Mouse (Mus musculus) macrophage (primary cell): Measurements from ENCODE around the gene Ddx24. TPM values are rescaled to one million over a fixed set of nuclear protein-coding genes. Genes with fewer than 3 reads are reported as not detected.
"Not testable (repeated sequence)": the region's sequence is repeated elsewhere in the genome, so short reads cannot be mapped to it uniquely, and the experiment has no call there.

ENCODE experiments used
- H3K27ac ChIP-seq: fragments of 350-480 bp; formaldehyde crosslinking; 2 replicates; pipeline ENCODE4 v1.9.0; 2021
- H3K36me3 ChIP-seq: fragments of 350-480 bp; formaldehyde crosslinking; 2 replicates; pipeline ENCODE4 v1.9.0; 2021; ENCODE audit errors: inconsistent target
- H3K4me3 ChIP-seq: fragments of 350-480 bp; formaldehyde crosslinking; 2 replicates; pipeline ENCODE4 v1.9.0; 2021; ENCODE audit errors: inconsistent target
- H3K79me2 ChIP-seq: fragments of 350-480 bp; formaldehyde crosslinking; 2 replicates; pipeline ENCODE4 v1.9.0; 2021; ENCODE audit errors: inconsistent target
- WGBS: methylation state at CpG from one replicate; pipeline ENCODE4 v1.1.7; 2026; ENCODE audit warnings: inconsistent platforms; ENCODE audit not compliant: missing documents; 5-methylcytosine and 5-hydroxymethylcytosine counted together
- polyA plus RNA-seq: library from polyadenylated mRNA; stranded (reverse); fragments of 250-400 nt; gene quantifications from 3 replicates; pipeline ENCODE4 v1.2.4, GENCODE M21; 2018; ENCODE audit warnings: inconsistent platforms
- total RNA-seq, 78 experiments: library from RNA; depleted of rRNA; stranded (reverse); fragments of 250-400 nt; gene quantifications; 1 replicate in 9 of 78; 2 replicates in 24 of 78; 3 replicates in 43 of 78; 4 replicates in 2 of 78; pipeline ENCODE4 v1.2.4; 2018; ENCODE audit warnings: inconsistent platforms in 56 of 78

Ddx24 gene
- total RNA-seq (2018; cell fraction: chromatin; rRNA removed): 100 to 1,000 TPM; 121 to 228 (median 167) TPM
- total RNA-seq (2018; cell fraction: cytosol; rRNA removed): 100 to 1,000 TPM in 13 of 26 experiments, 10 to 100 TPM in 13; 79.7 to 146 (median 105) TPM
- total RNA-seq (2018; cell fraction: nucleus; rRNA removed): 100 to 1,000 TPM in 25 of 26 experiments, 10 to 100 TPM in 1; 98.0 to 178 (median 141) TPM
- 84.0 to 115 TPM (median 91.2 TPM) in 3 replicates for polyA plus RNA-seq

DNA sequence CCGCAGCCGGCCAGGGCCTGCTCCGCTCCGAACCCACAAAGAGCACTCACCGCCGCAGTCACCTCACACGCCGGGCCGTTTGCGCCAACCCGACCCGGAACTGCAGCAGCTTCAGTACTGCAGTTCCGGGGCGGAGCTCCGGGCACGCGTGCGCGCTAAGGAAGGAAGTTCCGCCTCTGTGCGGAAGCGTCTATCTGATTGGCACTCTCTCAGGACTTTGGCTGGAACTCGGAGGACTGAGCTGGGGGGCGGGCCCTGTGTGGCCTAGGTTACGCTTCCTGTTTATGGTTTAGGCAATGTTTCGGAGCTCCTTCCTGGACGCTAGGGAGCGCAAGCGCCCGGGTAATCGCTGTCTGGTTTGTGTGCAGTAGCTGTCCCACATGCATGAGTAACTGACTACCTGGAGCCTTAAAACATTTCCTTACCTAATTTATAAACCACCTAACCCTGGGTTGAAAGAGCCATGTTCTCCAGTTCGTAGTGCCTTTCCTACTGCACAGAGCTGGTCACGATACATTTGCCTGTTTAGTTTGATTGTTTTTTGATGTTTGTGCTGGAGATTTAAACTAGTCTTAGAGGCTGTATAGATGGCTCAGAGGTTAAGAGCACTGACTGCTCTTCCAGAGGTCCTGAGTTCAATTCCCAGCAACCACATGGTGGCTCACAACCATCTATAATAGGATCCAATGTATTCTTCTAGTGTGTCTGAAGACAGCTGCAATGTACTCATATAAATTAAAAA lies at the start of gene Ddx24:
Gene Ddx24, minus strand, starts transcription at position 102 of the 742 bp plus-strand sequence.
- Histone ChIP-seq H3K79me2 (peaks cover 47% of the 10 kb centered on the region), H3K27ac (peak within 1 kb of the TSS; percentile 43), H3K4me3 (peak within 1 kb of the TSS; percentile 89), H3K36me3 (no peaks in the 10 kb centered on the region; the same call in 1 of the 2 replicates)
- under 1% methylated on average over 32 of the region's 33 CpGs for WGBS

DNA sequence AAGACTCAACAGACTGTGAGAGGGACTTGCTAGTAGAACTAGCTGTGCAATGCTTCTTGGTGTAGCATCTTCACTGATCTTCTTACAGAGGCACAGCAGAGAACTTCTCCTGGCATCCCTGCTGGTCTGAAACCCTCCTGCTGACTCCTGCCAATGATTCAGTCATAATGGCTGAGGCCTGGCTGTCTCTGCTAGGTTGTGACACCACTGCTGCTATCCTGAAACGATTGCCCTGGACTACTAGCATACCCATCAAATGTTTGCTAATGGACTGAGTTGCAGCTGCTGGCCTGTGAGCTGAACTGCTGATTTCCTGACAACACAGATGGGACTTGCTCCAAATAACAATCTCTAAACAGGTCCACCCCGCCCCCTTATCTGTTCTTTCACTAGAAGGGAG lies 48.9 kb upstream of the Ddx24 start:
- WGBS: 54% methylated on average over 2 of the region's 2 CpGs
- no peak overlapping the region for H3K4me3 ChIP-seq
- H3K79me2 ChIP-seq: no peaks in the 10 kb centered on the region
- no peaks in the 10 kb centered on the region for H3K36me3 ChIP-seq
- H3K27ac ChIP-seq: no peak overlapping the region

DNA sequence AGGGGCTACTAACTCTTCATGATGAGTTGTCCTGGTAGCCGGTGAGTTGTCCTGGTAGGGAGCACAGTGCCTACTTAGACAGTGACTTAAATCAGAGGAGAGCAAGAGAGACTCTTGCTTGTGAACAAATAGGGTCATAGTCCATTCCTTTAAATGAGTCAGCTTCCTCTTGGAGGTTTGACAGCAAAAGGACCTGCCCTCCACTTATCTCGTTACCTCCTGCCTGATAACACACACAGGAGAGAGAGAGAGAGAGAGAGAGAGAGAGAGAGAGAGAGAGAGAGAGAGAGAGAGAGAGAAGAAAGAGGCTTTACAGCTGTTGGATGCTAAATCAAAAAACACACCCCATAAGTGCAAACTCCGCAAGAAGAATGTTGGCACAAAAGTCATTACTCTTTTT lies 31.5 kb upstream of the Ddx24 start, which contains the start of gene Ifi27l2b:
Gene Ifi27l2b, minus strand, starts transcription at position 84 of the 400 bp plus-strand sequence.
- H3K36me3 ChIP-seq: no peaks in the 10 kb centered on the region
- no peak within 1 kb of the TSS for H3K27ac ChIP-seq
- H3K4me3 ChIP-seq: no peak within 1 kb of the TSS
- 40% methylated on average over 2 of the region's 3 CpGs for WGBS
- no peaks in the 10 kb centered on the region for H3K79me2 ChIP-seq

GRCm38 (mm10) chr12:103456727-103457126 lies 31.1 kb upstream of the Ddx24 start:
- H3K4me3 ChIP-seq, H3K79me2 ChIP-seq, H3K36me3 ChIP-seq, H3K27ac ChIP-seq: not testable (repeated sequence)
- WGBS: no CpG with 5 or more reads among the region's 1 CpGs

GRCm38 (mm10) chr12:103453361-103453760 lies 27.7 kb upstream of the Ddx24 start:
- no peak overlapping the region for H3K27ac ChIP-seq
- no peaks in the 10 kb centered on the region for H3K36me3 ChIP-seq
- no peak overlapping the region for H3K4me3 ChIP-seq
- no peaks in the 10 kb centered on the region for H3K79me2 ChIP-seq

DNA sequence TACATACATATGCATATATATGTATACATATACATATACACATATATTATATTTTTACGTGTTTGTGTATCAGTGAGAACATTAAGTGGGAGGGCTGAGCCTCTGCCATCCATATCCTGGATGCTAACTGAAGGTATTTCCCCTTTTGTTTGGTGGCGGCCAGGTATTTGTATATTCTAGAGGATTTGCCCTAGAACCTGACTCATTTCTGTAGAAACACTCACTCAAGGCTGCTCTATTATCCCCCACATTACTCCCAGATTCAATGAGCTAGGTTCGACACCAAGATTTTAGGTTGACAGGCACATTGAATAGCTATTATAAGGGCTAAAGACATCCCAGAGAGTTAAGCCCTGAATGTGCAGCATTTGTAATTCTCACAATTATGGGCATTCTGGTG lies 19.4 kb upstream of the Ddx24 start:
- H3K36me3 ChIP-seq: no peaks in the 10 kb centered on the region
- H3K4me3 ChIP-seq: no peak overlapping the region
- H3K79me2 ChIP-seq: peaks cover 26% of the 10 kb centered on the region
- WGBS: 68% methylated on average over 3 of the region's 3 CpGs
- no peak overlapping the region for H3K27ac ChIP-seq

DNA sequence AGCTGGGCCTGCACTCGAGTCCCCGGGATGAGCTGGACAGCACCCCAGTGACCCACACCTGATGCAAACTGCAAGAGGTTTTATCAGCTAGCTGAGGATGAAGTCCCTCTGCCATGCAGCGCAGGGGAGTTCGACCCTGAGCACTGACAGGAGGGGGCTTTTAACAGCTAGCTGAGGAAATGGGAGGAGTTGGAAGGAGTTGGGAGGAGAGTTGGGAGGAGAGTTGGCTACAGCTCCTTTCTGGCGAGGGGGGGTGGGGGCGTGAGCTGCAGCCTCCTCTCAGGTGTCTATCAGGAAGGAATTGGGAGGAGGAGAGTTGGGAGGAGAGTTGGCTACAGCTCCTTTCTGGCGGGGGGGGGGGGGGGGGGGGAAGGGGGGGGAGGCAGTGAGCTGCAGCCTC lies 18.6 kb upstream of the Ddx24 start:
- WGBS: 68% methylated on average over 3 of the region's 7 CpGs

DNA sequence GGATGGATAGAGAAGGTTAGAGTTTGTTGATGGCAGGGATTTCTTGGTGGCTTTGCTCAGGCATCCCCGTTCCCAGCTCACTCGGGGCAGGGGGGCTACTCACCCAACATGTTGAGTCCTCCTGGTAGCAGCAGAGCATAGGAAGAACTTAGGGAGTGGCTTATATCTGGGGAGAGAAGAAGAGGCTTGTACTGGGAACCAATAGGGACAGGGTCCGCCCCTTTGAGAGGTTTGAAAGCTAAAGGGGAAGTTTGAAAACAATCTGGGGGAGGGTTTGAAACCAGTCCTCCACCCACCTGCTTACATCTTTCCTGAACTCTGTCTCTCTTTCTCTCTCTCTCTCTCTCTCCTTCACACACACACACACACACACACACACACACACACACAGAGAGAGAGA lies 17.9 kb upstream of the Ddx24 start, which contains the start of gene Ifi27l2a:
Gene Ifi27l2a, minus strand, starts transcription at position 157 of the 400 bp plus-strand sequence.
- peak within 1 kb of the TSS; percentile 65 for H3K4me3 ChIP-seq
- H3K79me2 ChIP-seq: peaks cover 26% of the 10 kb centered on the region
- no peaks in the 10 kb centered on the region for H3K36me3 ChIP-seq
- H3K27ac ChIP-seq: peak within 1 kb of the TSS; percentile 55
- WGBS: 33% methylated on average over 3 of the region's 3 CpGs

More for the DNA sequence above, 18.6 kb upstream of the Ddx24 start:
- not testable (repeated sequence) for H3K36me3 ChIP-seq, H3K27ac ChIP-seq, H3K4me3 ChIP-seq
- peaks cover 26% of the 10 kb centered on the region for H3K79me2 ChIP-seq

DNA sequence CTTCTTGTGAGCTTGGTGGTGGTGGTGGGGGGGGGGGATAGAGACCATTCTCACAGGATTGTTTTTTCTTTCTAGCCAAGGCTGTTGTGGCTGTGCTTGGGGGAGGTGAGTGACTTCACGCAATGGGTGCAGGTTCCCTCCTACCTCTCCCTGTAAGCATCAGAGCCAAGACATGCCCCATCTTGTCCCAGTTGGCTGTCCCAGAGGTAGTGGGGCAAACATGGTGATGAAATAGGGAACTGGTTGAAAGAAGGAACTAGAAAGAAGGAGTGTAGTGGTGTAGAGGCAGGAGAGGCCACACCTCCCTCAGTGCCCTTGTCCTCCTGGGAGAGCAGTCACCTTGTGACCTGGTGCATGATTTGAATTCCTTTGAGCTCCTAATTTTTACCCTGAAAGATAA lies 12.0 kb upstream of the Ddx24 start:
- H3K27ac ChIP-seq: peak overlapping the region; percentile 4; the same call in 1 of the 2 replicates
- H3K4me3 ChIP-seq: no peak overlapping the region
- peaks cover 16% of the 10 kb centered on the region for H3K79me2 ChIP-seq
- 100% methylated on average over 1 of the region's 1 CpGs for WGBS
- H3K36me3 ChIP-seq: no peaks in the 10 kb centered on the region

GRCm38 (mm10) chr12:103434861-103435260 lies 9.2 kb upstream of the Ddx24 start:
- Histone ChIP-seq H3K4me3 (peak overlapping the region; percentile 21), H3K79me2 (no peaks in the 10 kb centered on the region), H3K27ac (peak overlapping the region; percentile 84), H3K36me3 (no peaks in the 10 kb centered on the region)

DNA sequence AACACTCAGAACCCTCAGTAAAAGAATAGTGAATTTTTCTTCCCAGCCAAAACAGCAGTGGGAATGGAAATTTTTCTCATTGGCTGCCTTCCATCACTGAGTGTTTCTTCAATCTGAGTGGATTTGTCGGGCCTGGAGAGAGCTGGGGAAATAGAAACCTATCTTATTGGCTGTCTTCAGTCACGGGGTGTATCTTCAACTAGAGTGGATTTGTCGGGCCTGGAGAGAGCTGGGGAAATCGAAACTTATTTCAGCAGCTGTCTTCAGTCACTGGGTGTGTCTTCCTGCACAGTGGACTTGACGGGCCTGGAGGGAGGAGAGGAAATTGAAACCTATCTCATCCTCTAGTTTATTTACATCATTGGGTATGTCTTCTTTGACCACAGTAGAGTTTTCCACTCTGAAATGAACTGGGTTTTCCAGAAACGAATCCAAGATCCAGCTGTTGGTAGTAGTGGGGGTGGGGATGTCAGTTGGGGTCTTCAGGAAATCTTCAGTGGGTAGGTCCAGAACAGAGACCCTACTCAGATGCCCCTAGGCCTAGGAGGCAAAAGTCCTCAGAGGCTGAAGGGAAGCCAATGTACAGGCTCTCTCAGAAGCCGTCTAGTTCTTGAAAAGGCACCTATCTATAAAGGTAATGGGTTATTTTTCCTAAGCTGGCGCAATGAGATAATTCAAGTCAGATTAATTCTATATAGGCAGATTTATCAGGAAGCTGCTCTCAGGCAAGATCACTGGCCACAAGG lies 8.5 kb upstream of the Ddx24 start, which contains the start of gene Ifi27:
Gene Ifi27, plus strand, starts transcription at position 226 of the 746 bp plus-strand sequence.
- Histone ChIP-seq H3K27ac (peak within 1 kb of the TSS; percentile 84), H3K4me3 (peak within 1 kb of the TSS; percentile 21), H3K36me3 (no peaks in the 10 kb centered on the region), H3K79me2 (no peaks in the 10 kb centered on the region)
- 41% methylated on average over 8 of the region's 8 CpGs for whole genome bisulfite sequencing

GRCm38 (mm10) chr12:103433430-103433829 lies 7.8 kb upstream of the Ddx24 start:
- Histone ChIP-seq H3K36me3 (no peaks in the 10 kb centered on the region), H3K79me2 (no peaks in the 10 kb centered on the region), H3K4me3 (no peak overlapping the region), H3K27ac (peak overlapping the region; percentile 84)
- 90% methylated on average over 2 of the region's 2 CpGs for WGBS

DNA sequence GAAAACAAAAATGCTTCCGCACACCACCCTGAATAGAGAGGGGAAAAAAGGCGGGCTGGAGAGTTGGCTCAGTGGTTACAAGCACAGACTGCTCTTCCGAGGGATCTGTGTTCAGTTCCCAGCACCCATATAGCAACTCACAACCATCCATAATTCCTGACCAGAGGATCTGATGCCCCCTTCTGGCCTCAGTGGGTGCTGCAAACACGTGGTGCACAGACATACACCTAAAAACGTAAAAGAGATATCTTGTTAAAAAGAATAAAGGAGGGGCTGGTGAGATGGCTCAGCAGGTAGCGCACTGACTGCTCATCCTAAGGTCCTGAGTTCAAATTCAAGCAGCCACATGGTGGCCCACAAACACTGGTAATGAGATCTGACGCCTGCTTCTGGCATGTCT lies 1.1 kb upstream of the Ddx24 start:
- Histone ChIP-seq H3K36me3 (no peaks in the 10 kb centered on the region; the same call in 1 of the 2 replicates), H3K27ac (no peak overlapping the region), H3K4me3 (no peak overlapping the region), H3K79me2 (peaks cover 39% of the 10 kb centered on the region)
- WGBS: 84% methylated on average over 7 of the region's 7 CpGs

DNA sequence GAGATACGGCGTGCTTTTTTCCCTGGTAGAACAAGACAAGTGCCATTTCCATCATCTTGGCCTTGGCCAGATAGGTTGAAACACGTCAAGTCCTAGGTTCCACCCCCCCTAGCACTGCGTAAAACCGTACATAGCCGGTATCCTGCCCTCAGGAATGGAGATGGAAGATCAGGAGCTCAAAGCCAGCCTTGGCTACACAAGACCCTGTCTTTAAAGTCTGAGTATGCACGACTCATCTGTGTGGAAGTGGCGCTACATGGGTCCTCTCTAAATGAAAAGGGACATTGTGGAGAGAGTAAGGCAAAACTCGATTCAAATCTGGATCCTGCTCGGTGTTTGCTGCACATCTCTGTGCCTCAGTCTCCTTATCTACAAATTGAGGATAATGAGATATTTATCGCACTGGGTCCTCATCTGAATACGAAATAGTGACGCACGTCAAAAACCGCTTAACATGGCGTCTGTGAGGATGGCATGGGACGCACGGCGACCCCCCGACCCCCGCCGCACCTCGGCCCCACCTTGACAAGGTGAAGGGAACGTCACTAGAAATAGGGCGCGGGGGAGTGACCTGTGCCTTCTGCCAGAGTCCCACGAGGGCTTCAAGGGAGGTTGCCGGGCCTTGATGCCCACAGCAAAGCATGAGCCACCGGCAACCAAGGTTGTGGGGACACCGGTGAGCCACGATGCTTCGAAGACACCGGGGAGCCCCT lies 458 bp downstream of the Ddx24 start:
- Histone ChIP-seq H3K4me3 (peak overlapping the region; percentile 89), H3K79me2 (peaks cover 54% of the 10 kb centered on the region), H3K36me3 (peaks cover 5% of the 10 kb centered on the region), H3K27ac (peak overlapping the region; percentile 43)
- WGBS: 9% methylated on average over 33 of the region's 33 CpGs
